Mouse (Mus musculus): Measurements from ENCODE around the gene Scube2.

Gene Scube2

GRCm38 (mm10) chr7:109865370-109866229 is at the start of gene Scube2:
TSS of gene Scube2 (minus strand) at chr7:109865679.
- DNase-seq: peak; percentile 43

DNA sequence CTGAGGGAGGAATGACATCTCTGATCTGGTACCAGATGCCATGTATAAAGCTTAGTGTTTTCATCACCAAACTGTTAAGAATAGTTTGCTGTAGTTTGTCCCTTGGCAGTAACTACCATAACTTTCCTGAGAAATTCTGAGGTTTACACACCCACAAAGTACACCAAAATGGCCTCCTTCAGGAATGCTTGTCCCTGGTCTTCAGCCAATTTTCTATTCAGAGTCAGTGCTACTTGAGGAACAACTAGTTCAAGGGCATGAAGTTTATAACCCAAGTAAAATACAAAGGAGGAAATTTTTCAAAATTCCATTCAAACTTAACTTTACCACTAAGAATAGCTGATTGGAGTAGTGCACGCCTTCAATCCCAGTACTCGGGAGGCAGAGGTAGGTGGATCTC is 40.7 kb upstream of the Scube2 start:
- no peak for DNase-seq

GRCm38 (mm10) chr7:109900921-109901320 is 35.4 kb upstream of the Scube2 start:
- no peak for DNase-seq

DNA sequence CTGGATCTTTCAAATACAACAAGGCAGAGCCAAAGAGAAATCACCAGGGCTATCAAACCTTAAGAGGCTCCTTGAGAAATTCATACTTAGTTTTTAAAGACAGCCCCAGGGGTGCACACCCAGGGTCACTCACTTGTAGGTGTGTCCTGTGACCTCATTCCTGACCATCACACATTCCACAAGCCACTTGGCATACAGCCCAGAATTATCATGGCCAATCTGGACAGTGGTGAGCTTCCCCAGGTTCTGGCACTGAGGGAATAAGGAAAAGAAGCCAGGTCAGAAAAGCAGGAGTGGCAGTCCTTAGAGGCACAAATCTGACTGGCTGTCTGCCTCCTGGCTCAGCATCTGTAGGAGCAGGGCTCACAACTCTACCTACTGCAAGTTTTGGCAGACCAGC is 33.4 kb upstream of the Scube2 start:
- DNase-seq: peak; percentile 50

DNA sequence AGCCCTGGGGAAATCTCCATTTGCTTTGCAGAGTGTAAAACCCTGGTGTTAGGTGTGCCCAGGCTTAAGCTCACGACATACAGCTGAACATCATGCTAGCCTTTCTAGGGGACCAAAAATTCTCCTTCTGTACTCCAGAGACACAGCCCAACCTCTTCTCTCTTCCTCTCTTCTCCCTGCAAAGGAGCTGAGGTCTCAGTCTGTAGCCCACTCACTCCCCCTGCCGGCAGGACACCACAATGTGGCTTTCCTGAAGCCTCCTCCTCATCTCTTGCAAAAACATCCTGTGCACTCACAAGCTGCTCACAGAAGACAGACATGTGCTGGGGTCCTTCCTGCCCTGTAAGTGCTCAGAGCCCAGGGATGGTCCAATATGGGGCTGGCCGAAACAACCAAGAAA is 27.1 kb upstream of the Scube2 start:
- DNase-seq: peak; percentile 70

DNA sequence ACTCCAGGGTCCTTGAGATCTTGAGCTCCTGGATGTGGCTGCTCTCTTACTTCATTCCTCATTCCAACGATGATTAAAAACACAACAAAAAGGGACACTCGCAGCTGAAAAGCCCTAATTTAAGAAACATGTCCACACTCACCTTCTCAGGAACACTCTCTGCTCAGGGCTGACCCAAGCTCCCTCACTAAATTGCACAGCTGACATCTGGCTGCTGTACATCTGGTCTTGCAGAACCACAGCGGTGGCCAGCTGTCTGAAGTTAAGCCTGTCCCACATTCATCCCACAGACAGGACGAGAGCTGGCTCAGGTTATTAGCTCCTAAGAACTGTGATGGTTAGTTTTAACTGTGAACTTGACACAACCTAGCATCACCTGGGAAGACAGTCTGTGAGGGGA is 26.3 kb upstream of the Scube2 start:
- no peak for DNase-seq

DNA sequence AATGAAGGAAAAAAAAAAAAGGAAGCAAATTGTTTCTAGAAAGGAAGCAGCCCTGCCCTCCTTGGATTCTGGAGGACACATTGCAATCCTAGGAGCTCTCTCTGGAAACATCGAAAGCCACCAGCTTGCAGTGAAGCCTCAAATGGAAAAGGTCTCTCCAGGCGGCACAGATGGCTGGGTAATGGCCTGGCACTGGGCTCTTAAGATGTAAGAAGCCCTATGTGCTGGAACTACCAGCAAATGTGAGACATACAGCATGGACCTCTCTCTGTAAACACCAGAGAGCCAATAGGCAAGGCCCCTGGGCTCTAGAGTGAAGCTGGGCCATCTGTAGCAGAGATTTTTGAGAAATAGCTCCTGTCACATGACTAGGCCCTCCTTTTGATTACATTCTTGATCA is 24.8 kb upstream of the Scube2 start:
- DNase-seq: no peak

DNA sequence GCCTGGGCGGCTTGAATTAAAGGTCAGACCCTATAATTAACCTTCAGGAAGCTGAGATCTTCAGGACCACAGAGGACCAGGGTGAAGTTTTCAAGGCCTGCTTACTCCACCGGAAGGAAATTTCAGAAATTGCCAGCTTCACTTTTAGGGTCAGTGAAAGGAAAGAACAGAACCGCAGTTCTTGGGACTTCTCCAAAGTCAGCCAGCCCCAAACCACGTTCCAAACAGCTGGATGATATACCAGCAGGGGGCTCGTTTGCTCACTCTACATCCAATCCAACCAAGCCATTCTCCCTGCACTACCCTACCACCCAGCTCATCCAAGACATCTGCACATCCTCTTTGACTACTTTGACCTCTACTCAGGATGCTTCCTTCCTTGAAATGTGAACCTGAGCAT is 23.8 kb upstream of the Scube2 start:
- DNase-seq: peak; percentile 22

GRCm38 (mm10) chr7:109886249-109886648 is 20.8 kb upstream of the Scube2 start:
- DNase-seq: no peak

- no peak for DNase-seq
Observed at GRCm38 (mm10) chr7:109882574-109882973, 17.1 kb upstream of the Scube2 start.

DNA sequence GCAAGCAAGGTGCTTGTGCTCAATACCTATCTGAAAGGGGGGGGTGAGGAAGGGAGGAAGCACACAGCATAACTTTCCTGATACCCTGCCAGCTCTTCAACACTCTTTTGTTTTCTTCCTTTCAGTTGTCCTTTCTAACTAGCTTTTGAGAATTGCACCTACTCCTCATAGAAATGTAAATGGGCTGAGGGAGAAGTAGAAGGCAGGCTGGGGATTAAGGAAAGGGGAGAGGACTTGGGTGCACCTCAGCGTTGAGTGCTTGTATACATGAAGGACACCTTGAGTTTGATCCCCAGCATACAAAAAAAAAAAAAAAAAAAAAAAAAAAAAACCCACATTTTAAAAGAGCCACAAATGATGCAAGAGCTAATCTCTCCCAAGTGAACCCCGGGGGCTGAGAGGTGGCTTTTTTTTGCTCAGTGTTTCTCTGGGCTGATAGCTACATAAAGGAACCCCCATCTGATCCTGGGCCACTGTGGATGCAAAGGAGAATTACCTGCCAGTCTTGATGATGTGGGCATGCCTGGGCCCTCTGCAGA is 16.2 kb upstream of the Scube2 start:
- DNase-seq: no peak

DNA sequence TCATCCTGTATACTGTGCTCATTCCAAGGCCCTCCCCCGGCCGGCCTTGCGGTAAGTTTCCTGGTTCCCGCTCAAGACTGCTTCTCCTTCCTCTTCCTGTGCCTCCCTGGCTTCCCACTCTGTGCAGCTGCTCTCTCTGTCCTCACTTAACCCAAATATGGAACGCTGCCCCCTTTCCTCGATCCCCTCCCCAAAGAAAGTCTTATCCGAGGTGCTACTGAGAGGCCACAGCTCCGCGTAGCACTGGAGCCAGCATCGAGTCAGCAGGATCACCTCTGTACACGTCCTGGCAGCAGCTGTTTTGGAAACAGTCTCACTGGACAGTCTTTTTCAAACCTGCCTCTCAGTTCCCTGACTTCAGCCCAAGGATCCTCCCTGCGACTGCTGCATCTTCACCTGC is 13.7 kb upstream of the Scube2 start:
- peak; percentile 24 for DNase-seq

- no peak for DNase-seq
Observed at GRCm38 (mm10) chr7:109876085-109876484, 10.6 kb upstream of the Scube2 start.

GRCm38 (mm10) chr7:109875598-109875997 is 10.1 kb upstream of the Scube2 start:
- no peak for DNase-seq

- no peak for DNase-seq
Observed at GRCm38 (mm10) chr7:109875033-109875432, 9.6 kb upstream of the Scube2 start.

DNA sequence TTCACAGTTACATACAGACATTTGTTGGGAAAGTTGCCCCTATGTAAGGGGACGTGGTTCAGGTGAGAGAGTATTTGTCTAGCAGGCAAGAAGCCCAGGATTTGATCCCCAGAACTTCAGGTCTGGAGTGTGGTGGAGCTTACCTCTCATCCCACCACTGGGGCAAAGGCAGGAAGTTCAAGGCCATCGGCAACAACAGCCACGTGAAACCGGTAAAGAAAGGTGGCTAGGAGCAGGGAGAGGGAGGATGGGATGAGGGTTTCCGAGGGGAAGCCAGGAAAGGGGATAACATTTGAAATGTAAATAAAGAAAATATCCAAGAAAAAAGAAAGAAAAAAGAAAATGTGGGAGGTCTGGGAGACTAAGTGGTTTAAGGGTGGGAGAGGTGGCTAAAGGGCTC is 7.7 kb upstream of the Scube2 start:
- no peak for DNase-seq

- no peak for DNase-seq
Observed at GRCm38 (mm10) chr7:109871232-109871631, 5.8 kb upstream of the Scube2 start.

DNA sequence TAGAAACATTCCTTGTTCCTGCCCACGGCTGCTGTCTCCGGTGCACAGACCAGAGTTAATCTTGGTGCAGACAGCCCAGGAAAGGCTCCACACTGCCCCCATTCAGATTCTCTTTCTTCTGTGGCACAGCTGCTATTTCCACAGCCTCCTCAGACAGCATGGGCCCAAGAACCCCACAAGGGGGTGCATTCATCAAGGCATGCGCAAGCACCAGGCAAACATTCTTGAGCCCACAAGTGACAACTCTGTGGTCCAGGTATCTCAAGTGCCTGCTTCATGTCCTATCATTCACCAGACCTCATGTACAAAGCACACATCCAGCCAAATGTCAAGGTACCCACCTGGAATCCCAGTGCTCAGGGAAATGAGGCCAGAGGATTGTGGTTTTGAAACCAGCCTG is 3.0 kb upstream of the Scube2 start:
- DNase-seq: no peak

DNA sequence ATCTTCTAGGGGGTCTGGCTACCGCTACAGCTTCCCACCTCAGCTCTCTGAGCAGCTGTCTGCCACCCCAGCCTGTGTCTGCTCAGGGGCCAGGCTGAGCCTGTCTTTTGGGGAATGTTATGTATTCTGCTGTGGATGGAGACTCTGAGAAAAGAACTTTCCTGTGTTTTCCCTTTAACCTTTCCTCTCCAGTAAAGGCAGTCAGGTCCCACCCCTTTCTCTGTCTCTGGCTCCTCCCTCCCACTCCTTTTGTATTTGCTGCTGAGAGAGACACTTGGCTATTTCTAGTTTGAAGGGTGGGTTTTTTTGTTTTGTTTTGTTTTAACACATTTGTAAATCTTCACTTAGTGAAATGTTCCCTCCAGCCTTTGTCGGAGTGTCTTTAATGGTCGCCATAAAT is 1.2 kb upstream of the Scube2 start:
- DNase-seq: no peak

DNA sequence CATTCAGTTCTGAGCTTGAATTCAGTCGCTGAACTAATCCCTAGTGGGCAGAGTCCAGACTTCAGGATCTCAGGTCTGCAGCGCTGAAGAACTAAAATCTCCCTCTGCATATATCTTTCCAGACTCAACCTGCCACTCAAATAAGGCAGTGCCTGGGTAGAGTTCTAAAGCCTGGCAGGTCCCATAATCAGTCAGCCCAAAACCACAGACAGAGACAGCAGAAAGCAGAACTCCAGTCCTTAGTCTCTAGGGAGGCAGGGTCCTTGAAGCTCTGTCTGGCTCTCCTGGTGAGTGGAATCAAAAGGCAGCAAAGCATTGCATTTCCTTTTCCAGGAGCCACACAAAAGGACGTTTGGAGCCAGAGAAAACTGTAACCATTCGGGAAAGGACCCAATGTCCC is 1.9 kb downstream of the Scube2 start:
- no peak for DNase-seq

DNA sequence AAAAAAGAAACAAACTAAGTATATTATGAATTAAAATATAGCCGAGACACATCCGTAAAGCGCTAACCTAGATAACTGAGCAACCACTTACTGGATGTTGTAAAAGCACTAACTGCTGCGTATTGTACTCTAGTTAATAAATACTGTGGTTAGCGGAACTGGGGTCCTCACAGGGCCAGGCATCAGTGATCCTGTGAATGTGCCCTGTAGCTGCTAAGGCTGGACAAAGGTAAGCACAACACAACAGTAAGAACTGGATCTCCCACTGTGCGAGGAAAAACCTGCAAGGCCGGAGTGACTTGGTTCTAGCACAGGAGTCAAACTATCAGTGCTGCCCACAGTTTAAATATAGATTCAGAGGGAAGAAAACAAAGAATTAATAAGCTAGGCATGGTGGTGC is 5.3 kb downstream of the Scube2 start:
- no peak for DNase-seq

DNA sequence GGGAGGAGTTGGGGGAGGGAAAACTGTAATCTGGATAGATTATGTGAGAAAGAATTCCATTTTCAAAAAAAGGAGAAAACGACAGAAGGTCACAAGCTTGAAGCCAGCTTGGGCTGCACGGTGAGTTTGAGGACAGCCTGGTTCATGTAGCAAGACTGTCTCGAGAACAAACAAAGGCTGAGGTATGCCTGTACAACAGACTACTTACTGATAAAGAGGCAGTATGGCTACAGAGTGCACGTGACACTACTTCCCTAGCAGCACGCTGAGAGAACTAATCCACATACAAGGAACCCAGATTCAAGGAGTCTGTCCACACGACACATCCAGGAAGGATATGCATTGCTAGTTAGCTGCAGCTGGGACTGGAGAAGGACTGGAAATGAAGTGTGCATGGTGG is 6.1 kb downstream of the Scube2 start:
- DNase-seq: no peak

DNA sequence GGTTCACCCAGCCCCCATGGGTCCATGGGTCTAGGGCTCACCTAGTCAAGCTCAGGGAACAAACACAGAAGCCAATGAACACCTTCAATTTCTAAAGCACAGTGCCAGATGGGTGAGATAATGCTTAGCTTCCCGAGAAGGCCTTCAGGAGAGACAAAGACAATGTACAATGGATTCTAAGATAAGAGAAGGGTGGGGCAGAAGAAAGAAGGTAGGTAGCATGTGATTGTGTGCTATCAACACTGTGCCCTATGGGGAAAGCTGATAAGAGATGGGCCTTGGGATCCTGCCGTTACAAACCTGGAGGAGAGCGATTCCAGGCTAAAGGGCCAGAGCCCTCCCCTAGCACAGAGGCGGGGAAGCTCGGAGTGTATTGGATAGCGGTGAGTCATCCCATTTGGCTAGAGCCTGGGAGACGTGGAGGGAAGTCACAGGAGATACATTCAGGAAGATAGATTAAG is 12.7 kb downstream of the Scube2 start:
- no peak for DNase-seq

DNA sequence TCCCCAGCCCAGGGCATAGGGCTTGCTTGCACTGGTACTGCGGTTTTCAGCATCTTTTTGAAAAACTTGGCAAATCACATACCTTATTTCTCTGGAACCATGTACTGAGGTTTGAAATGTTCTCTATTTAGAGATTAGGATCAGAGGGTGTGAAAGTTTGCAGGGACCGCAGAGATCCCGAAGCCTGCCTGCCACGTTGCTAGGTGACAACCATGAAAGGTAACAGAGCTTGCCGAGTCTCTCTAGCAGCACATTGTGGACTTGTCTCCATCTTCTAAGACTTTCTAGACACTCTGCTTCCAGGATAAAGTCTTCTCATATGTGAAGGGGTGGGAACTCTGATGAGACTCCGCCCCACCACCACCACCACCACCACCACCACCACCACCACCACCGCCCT is 13.5 kb downstream of the Scube2 start:
- no peak for DNase-seq

DNA sequence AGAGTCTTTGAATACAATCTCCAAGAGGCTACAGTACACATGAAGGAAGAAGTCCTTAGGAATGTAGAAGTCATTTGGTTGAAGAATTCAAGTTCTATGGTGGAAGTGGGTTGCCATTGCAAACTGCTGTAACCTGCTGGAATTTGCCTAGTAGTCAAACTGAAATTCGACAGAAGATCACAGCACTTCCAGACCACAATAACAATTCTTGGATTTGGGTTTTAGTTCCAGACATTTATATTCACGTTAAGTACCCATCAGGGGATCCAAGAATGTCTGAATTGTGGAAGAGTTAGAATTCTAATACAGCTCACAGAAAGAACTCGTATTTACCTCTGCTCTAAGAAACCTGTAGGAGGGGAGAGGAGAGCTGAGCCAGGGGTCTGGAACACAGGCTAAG is 14.9 kb downstream of the Scube2 start:
- no peak for DNase-seq

Data from kidney, postnatal 14 days (tissue).